Mouse (Mus musculus) liver, embryonic 14.5 days (tissue): ENCODE measurements around the gene Anxa6. TPM values are rescaled to one million over a fixed set of nuclear protein-coding genes. Genes with fewer than 3 reads are reported as not detected.

Source experiments
- ATAC-seq: fragments of 200-750 bp; cut with Nextera tagmentation; 2 replicates; pipeline ENCODE4 v1.8.0; 2017; ENCODE audit warnings: moderate number of reproducible peaks, mild to moderate bottlenecking, moderate library complexity; ENCODE audit not compliant: insufficient read depth
- DNase-seq, 3 experiments: peaks; one replicate each; pipeline ENCODE4 v3.0.0-alpha.2; 2012 to 2013; ENCODE audit warnings: low read depth in 3 of 3, low spot score in 3 of 3
- H3K27ac ChIP-seq: fragments of 300-500 bp; sonication (generic); 2 replicates; pipeline ENCODE4 v1.5.1; 2014; ENCODE audit warnings: moderate library complexity, mild to moderate bottlenecking, control low read depth, inconsistent platforms
- H3K27me3 ChIP-seq: fragments of 300-500 bp; sonication (generic); 2 replicates; pipeline ENCODE4 v1.6.1; 2014; ENCODE audit warnings: mild to moderate bottlenecking, low read length, moderate library complexity; ENCODE audit not compliant: control insufficient read depth, insufficient read depth
- H3K36me3 ChIP-seq: fragments of 300-500 bp; sonication (generic); replicated peaks from 2 replicates; pipeline ENCODE4 v1.6.1; 2014; ENCODE audit warnings: low read depth; ENCODE audit not compliant: control insufficient read depth, insufficient read depth
- H3K4me1 ChIP-seq, 2 experiments: fragments of 200-500 bp in 1 of 2; fragments of 300-500 bp in 1 of 2; sonication (generic) in 1 of 2; replicated peaks; 2 replicates each; pipeline ENCODE4 v1.6.1; 2012 to 2014; ENCODE audit warnings: antibody characterized with exemption in 1 of 2, inconsistent platforms in 1 of 2, low read length in 1 of 2; ENCODE audit not compliant: control insufficient read depth in 2 of 2, insufficient read depth in 2 of 2
- H3K4me2 ChIP-seq: fragments of 300-500 bp; sonication (generic); 2 replicates; pipeline ENCODE4 v1.6.1; 2014; ENCODE audit warnings: low read depth, mild to moderate bottlenecking, control low read depth, moderate library complexity
- H3K4me3 ChIP-seq, 2 experiments: fragments of 200-500 bp in 1 of 2; fragments of 300-500 bp in 1 of 2; sonication (generic) in 1 of 2; 2 replicates each; pipeline ENCODE4 v1.5.1; 2012 to 2014; ENCODE audit warnings: low read depth in 2 of 2, low read length in 2 of 2, mild to moderate bottlenecking in 2 of 2, control low read depth in 1 of 2, inconsistent platforms in 1 of 2, moderate library complexity in 1 of 2; ENCODE audit not compliant: insufficient read depth in 1 of 2
- H3K9ac ChIP-seq: fragments of 300-500 bp; sonication (generic); replicated peaks from 2 replicates; pipeline ENCODE4 v1.6.1; 2014; ENCODE audit warnings: mild to moderate bottlenecking, control low read depth, moderate library complexity
- H3K9me3 ChIP-seq: fragments of 300-500 bp; sonication (generic); 2 replicates; pipeline ENCODE4 v1.6.1; 2016; ENCODE audit warnings: low read length, mixed read lengths; ENCODE audit not compliant: control insufficient read depth
- CTCF ChIP-seq: IDR thresholded peaks from 2 replicates; pipeline ENCODE4 v1.5.1; 2016; ENCODE audit warnings: antibody characterized with exemption, low read depth, control low read depth
- EP300 ChIP-seq: IDR thresholded peaks from 2 replicates; pipeline ENCODE4 v1.6.1; 2016; ENCODE audit warnings: antibody characterized with exemption, low read depth
- WGBS: fragments of 180-500 bp; shearing (Covaris S2); extraction: QIAGEN DNeasy Blood & Tissue Kit; methylation state at CpG from one replicate; pipeline ENCODE4 v1.1.7; 2014; ENCODE audit not compliant: insufficient replicate concordance; 5-methylcytosine and 5-hydroxymethylcytosine counted together
- polyA plus RNA-seq, 2 experiments: library from polyadenylated mRNA; depleted of rRNA in 1 of 2; stranded (reverse) in 1 of 2; unstranded in 1 of 2; fragments of >200 nt; fragmentation: Nextera tagmentation in 1 of 2; extraction: Ambion mirVana in 1 of 2; gene quantifications; 2 replicates each; pipeline versions ENCODE4 v1.2.1 to v1.2.3; 2012 to 2014

The Anxa6 gene
- polyA plus RNA-seq, 2 experiments = 24.2 to 36.7 TPM

DNA sequence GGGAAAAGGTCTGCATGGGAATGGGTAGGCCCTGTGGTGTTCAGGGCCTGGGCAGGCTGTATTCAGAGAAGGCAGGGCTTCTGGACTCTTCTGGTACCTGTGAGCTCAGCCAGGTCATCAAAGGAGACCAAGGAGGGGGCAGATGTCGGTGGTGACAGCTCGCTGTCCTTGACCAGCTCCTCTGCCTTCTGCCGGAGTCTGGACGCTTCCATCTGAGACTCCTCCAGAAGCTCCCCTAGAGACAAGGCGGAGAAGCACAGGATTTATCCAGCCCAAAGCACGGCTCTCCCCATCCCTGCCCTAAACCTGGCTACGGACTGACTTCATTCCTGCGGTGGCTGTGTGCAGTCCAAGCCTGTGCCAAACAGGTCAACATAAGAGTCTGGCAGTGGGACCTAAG, 93.7 kb downstream of the Anxa6 start:
- TF ChIP-seq CTCF (no peak), EP300 (no peak)
- ATAC-seq = no peak
- H3K4me2 ChIP-seq = no peak overlapping the region
- no peak for DNase-seq
- no peaks in the 10 kb centered on the region for H3K27me3 ChIP-seq
- no peak overlapping the region for H3K4me3 ChIP-seq
- no peaks in the 10 kb centered on the region for H3K9me3 ChIP-seq
- 80% methylated on average over 8 of the region's 8 CpGs for WGBS
- H3K36me3 ChIP-seq = no peaks in the 10 kb centered on the region; the same call in 1 of the 2 replicates
- H3K27ac ChIP-seq = no peak overlapping the region
- no peaks in the 10 kb centered on the region; a peak in 1 of 4 replicates for H3K4me1 ChIP-seq
- no peak overlapping the region for H3K9ac ChIP-seq

DNA sequence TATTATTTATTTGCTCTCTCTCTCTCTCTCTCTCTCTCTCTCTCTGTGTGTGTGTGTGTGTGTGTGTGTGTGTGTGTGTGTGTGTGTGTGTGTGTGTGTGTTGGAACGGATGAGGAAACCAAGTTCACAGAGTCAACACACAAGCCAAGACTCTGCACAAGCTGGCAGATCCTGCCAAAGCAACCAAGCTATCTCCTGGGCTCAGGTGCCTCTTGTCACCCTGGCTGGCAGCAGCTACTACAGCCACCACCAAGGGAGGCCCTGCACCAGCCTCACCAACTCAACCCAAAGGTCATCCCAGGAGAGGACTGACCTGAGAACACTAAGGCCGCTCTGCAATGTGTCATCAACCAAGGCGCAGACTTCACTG, 96.5 kb downstream of the Anxa6 start:
- H3K4me2 ChIP-seq = no peak overlapping the region
- H3K4me1 ChIP-seq = no peaks in the 10 kb centered on the region; a peak in 1 of 4 replicates
- H3K36me3 ChIP-seq = no peaks in the 10 kb centered on the region; the same call in 1 of the 2 replicates
- no peaks in the 10 kb centered on the region for H3K9me3 ChIP-seq
- no peak overlapping the region for H3K9ac ChIP-seq
- DNase-seq (no peak), ATAC-seq (no peak)
- no peaks in the 10 kb centered on the region for H3K27me3 ChIP-seq
- no peak overlapping the region for H3K27ac ChIP-seq
- no peak overlapping the region for H3K4me3 ChIP-seq
- 73% methylated on average over 3 of the region's 3 CpGs for whole genome bisulfite sequencing
- TF ChIP-seq CTCF (no peak), EP300 (no peak)

DNA sequence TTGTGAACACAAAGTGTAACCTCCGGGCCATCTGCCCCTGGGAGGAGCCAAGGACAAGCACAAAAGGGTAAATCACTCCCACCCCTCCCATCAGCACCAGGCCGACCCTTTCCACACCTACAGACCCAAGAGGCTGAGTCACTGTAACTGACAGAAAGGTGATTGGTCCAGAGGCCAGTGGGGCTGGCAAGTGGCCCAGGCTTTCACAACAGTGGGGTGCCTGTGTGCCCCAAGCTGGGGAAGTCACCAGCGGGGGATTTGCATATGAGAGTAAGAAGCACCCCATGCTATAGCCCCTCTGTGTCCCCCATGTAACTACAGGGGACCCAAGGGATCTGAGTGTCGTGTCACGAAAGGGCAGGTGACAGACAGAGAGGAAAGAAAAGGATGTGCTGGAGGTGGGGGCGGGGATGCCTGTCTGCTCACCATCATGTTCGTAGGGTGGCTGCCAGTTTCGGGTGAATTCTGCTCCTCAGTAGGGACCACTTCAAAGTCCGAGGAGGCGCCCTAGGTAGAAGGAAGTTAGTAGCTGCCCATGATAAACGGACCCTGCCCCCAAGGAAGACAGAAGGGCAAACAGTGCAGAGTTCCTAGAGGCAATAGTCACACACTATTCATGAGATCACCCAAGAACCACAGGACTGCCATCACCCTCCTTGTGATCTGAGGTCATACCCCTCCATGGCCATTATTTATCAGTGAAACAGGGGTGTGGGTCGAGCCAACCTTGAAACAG, 97.0 kb downstream of the Anxa6 start:
- Histone ChIP-seq H3K4me1 (no peaks in the 10 kb centered on the region; a peak in 1 of 4 replicates), H3K4me2 (no peak overlapping the region), H3K9ac (no peak overlapping the region), H3K27ac (no peak overlapping the region), H3K27me3 (no peaks in the 10 kb centered on the region), H3K4me3 (no peak overlapping the region), H3K36me3 (no peaks in the 10 kb centered on the region; the same call in 1 of the 2 replicates), H3K9me3 (no peaks in the 10 kb centered on the region)
- peak in 1 of 3 experiments; percentile 27 for DNase-seq
- ATAC-seq = peak; percentile 21; the same call in 1 of the 2 replicates
- TF ChIP-seq CTCF = no peak
- no peak for TF ChIP-seq EP300
- 47% methylated on average over 12 of the region's 12 CpGs for WGBS

DNA sequence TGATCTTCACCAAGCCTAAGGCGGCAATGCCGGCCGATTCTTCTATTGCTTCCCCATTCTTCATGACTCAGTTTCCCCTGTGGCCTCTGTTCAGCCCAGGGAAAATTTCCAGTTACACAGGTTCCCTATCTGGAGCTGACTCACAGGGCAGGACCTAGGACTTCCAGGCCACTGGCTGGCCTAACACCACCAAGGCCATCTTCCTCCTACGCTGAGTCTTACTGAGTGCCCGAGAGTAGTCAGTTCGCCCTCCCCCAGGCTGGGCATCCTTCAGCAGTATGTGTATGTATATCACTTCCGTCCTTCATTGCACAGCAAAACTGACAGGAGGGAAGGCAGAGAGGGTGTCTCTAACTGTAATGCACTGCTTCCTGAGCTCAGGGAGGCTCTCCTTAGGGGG, 99.0 kb downstream of the Anxa6 start:
- Histone ChIP-seq H3K27ac (no peak overlapping the region), H3K4me1 (no peaks in the 10 kb centered on the region; a peak in 1 of 4 replicates), H3K9me3 (no peaks in the 10 kb centered on the region), H3K36me3 (no peaks in the 10 kb centered on the region; the same call in 1 of the 2 replicates), H3K27me3 (no peaks in the 10 kb centered on the region), H3K4me2 (no peak overlapping the region), H3K4me3 (no peak overlapping the region), H3K9ac (no peak overlapping the region)
- TF ChIP-seq EP300 (no peak), CTCF (no peak)
- WGBS = 62% methylated on average over 7 of the region's 7 CpGs
- ATAC-seq = no peak
- DNase-seq = no peak

DNA sequence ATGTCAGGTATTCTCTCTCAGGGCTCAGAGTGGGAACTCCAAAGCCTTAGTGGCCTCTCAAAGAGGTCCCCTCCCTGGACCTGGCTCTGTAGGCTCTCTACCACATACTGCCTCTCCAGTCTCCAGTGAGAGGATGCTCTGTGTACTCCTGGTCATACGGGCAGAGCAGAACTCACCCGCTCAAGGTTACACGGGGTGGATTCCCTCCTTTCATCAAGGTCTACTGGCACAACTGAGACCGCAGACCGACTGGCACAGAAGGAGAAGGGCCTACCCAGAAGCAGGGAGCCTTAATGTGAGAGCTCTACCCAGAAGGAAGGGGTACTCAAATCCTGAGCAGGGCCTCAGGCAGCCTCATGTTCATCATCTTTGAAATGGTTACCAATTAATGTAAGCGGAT, 100.7 kb downstream of the Anxa6 start:
- no peaks in the 10 kb centered on the region; a peak in 1 of 4 replicates for H3K4me1 ChIP-seq
- TF ChIP-seq CTCF (no peak), EP300 (no peak)
- no peaks in the 10 kb centered on the region for H3K9me3 ChIP-seq
- 78% methylated on average over 6 of the region's 6 CpGs for WGBS
- no peak overlapping the region for H3K4me2 ChIP-seq
- no peak overlapping the region for H3K9ac ChIP-seq
- H3K4me3 ChIP-seq = no peak overlapping the region
- DNase-seq = no peak
- ATAC-seq = no peak
- no peaks in the 10 kb centered on the region; the same call in 1 of the 2 replicates for H3K36me3 ChIP-seq
- H3K27ac ChIP-seq = no peak overlapping the region
- no peaks in the 10 kb centered on the region for H3K27me3 ChIP-seq
